Mouse (Mus musculus) bone marrow, adult 2 months (tissue): ENCODE data around the gene Pih1d1.

Experiments used
- CTCF ChIP-seq: fragments of 200-500 bp; IDR thresholded peaks from 2 replicates; pipeline ENCODE4 v1.5.1; 2011; ENCODE audit warnings: low read length, control low read depth; ENCODE audit not compliant: control insufficient read depth, insufficient read depth
- POLR2A ChIP-seq: fragments of 200-500 bp; IDR thresholded peaks from 2 replicates; pipeline ENCODE4 v1.6.1; 2011; ENCODE audit warnings: low read depth, mild to moderate bottlenecking, control low read depth, low read length, borderline replicate concordance; ENCODE audit not compliant: control insufficient read depth

GRCm38 (mm10) chr7:45164833-45165232 lies 10.7 kb downstream of the Pih1d1 start:
- TF ChIP-seq CTCF, result no peak
- no peak for TF ChIP-seq POLR2A
